Mouse (Mus musculus): ENCODE measurements around the gene Rap2a.

Gene Rap2a

GRCm38 (mm10) chr14:120539626-120540025 is 61.4 kb downstream of the Rap2a start:
- no peak for DNase-seq (ENCODE audit: low read depth, low spot score)

GRCm38 (mm10) chr14:120542445-120542844 is 64.2 kb downstream of the Rap2a start:
- DNase-seq (ENCODE audit: low read depth, low spot score) = no peak

- DNase-seq (ENCODE audit: low read depth, low spot score) = no peak
These were observed 64.7 kb downstream of the Rap2a start for GRCm38 (mm10) chr14:120542976-120543375.

GRCm38 (mm10) chr14:120543846-120544245 is 65.6 kb downstream of the Rap2a start:
- DNase-seq (ENCODE audit: low read depth, low spot score) = no peak

GRCm38 (mm10) chr14:120544495-120544894 is 66.3 kb downstream of the Rap2a start:
- no peak for DNase-seq (ENCODE audit: low read depth, low spot score)

GRCm38 (mm10) chr14:120544946-120545345 is 66.7 kb downstream of the Rap2a start:
- no peak for DNase-seq (ENCODE audit: low read depth, low spot score)

Data from mesoderm, embryonic 11.5 days (tissue).